Mouse (Mus musculus) spleen, adult 2 months (tissue): ENCODE data around the gene Hfe.

Source experiments
- CTCF ChIP-seq: fragments of 200-500 bp; IDR thresholded peaks from 2 replicates; pipeline ENCODE4 v1.5.1; 2011; ENCODE audit warnings: mild to moderate bottlenecking, inconsistent platforms; ENCODE audit not compliant: insufficient read depth, insufficient read length, insufficient replicate concordance; ENCODE audit errors: extremely low read depth
- POLR2A ChIP-seq: fragments of 200-500 bp; IDR thresholded peaks from 2 replicates; pipeline ENCODE4 v1.6.1; 2011; ENCODE audit warnings: low read depth, low read length, inconsistent platforms

DNA sequence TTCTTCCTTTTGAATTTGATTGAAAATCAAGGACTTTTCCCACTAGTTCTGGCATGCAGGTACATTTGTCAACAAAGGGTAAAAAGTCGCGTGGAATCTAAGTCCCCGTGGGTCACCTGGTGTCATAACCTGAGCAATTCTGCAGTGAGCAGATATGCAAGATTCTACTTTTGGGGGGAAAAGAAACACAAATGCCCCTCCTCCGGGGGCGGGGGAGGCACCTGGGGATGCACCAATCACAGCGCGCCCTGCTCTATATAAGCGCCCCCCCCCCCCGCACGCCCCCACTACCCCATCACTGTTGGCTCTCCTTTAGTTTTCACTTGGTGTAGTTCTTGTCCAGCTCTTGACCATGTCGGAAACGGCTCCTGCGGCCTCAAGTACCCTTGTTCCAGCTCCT, 15.1 kb downstream of the Hfe start, which contains the start of gene Hist1h1t:
- no peak for TF ChIP-seq CTCF
- no peak for TF ChIP-seq POLR2A
